Mouse (Mus musculus) heart, embryonic 13.5 days (tissue): ENCODE data around the gene Kcna3. TPM values are rescaled to one million over a fixed set of nuclear protein-coding genes. Genes with fewer than 3 reads are reported as not detected.

ENCODE experiments used
- polyA plus RNA-seq: library from polyadenylated mRNA; unstranded; fragments of >200 nt; fragmentation: Nextera tagmentation; extraction: Ambion mirVana; gene quantifications from 2 replicates; pipeline ENCODE4 v1.2.1, GENCODE M21; 2015

The Kcna3 gene
- polyA plus RNA-seq, 1 experiment from 2014 or later: 0.90 TPM

Other genes with a start within 250 kb of the Kcna3 start
- 5.2 and 5.3 TPM in 2 replicates for gene Cd53, start 246.0 kb upstream of the Kcna3 start, polyA plus RNA-seq
- not detected in 2 replicates for gene Olfr266, start 209.9 kb upstream of the Kcna3 start, polyA plus RNA-seq
- 0.01 and 0.05 TPM in 2 replicates for gene Kcna2, start 65.0 kb downstream of the Kcna3 start, polyA plus RNA-seq
- not detected in 2 replicates for gene Kcna10, start 146.9 kb downstream of the Kcna3 start, polyA plus RNA-seq
- 1.0 and 7.4 TPM in 2 replicates for gene Cym, start 185.6 kb downstream of the Kcna3 start, polyA plus RNA-seq
- gene A630076J17Rik, start 194.4 kb downstream of the Kcna3 start, polyA plus RNA-seq: not detected in 2 replicates
- gene Prok1, start 203.5 kb downstream of the Kcna3 start, polyA plus RNA-seq: not detected in 2 replicates
- gene Lamtor5, start 242.7 kb downstream of the Kcna3 start, polyA plus RNA-seq: 149 and 173 TPM in 2 replicates